Mouse (Mus musculus) E14TG2a.4 (cell line): ENCODE measurements around the gene Pno1.

Experiments
- CTCF ChIP-seq: conservative IDR thresholded peaks from 2 replicates; pipeline ENCODE4 v1.5.1; 2014; ENCODE audit warnings: low read length
- POU5F1 ChIP-seq: IDR thresholded peaks from 2 replicates; pipeline ENCODE4 v1.6.1; 2014; ENCODE audit warnings: low read length, borderline replicate concordance

- no peak for TF ChIP-seq CTCF
- TF ChIP-seq POU5F1: no peak
Measured at GRCm38 (mm10) chr11:17176638-17177037, 34.7 kb downstream of the Pno1 start.
